Mouse (Mus musculus): Measurements from ENCODE around the gene Npw. TPM values are rescaled to one million over a fixed set of nuclear protein-coding genes. Genes with fewer than 3 reads are reported as not detected.
"Not testable (repeated sequence)": the region's sequence is repeated elsewhere in the genome, so short reads cannot be mapped to it uniquely, and the experiment has no call there.

Gene Npw
- polyA plus RNA-seq, 1 experiment: 0.35 TPM

- Histone ChIP-seq H3K4me1 (replicated peaks; ENCODE audit: control insufficient read depth, insufficient read depth, low read length) (peaks cover 18% of the 10 kb centered on the region), H3K27me3 (ENCODE audit: control insufficient read depth, insufficient read depth, low read length) (no peaks in the 10 kb centered on the region), H3K36me3 (ENCODE audit: control insufficient read depth, insufficient read depth, low read length) (peaks cover 17% of the 10 kb centered on the region; the same call in 1 of the 2 replicates), H3K27ac (ENCODE audit: control insufficient read depth, insufficient read depth, low read length) (no peak overlapping the region), H3K4me3 (ENCODE audit: control insufficient read depth, insufficient read depth, low read length) (no peak overlapping the region)
- 77% methylated on average over 7 of the region's 7 CpGs for WGBS
- TF ChIP-seq POLR2A (IDR thresholded peaks at IDR 0.05; ENCODE audit: control insufficient read depth, extremely low read depth, insufficient read depth, low read length, poor library complexity) (no peak), CTCF (IDR thresholded peaks at IDR 0.05; ENCODE audit: borderline replicate concordance, control insufficient read depth, extremely low read depth, insufficient read depth, low read length, poor library complexity) (no peak)
- DNase-seq: no peak
Observed at GRCm38 (mm10) chr17:24674277-24674676, 16.0 kb upstream of the Npw start.

DNA sequence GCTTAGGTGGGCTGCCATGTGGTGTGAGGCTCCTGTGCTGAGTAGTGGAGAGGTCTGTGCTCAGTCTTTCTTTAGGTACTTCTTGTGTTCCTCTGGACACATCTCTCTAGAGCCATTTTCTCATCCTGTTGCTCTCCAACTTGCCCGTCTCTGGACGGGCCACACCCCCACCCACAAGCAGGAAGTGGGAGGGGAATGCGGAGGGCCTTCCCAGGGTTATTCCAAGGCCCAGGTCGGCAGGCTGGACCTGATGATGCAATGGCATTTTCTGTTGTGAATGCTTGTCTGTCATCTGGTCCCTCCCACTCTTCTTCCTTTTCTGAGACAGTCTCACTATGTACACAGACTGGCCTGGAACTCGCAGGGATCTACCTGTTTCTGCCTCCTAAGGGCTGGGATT, 13.9 kb upstream of the Npw start:
- Histone ChIP-seq H3K27me3 (ENCODE audit: control insufficient read depth, insufficient read depth, low read length) (no peaks in the 10 kb centered on the region), H3K4me3 (ENCODE audit: control insufficient read depth, insufficient read depth, low read length) (no peak overlapping the region), H3K36me3 (ENCODE audit: control insufficient read depth, insufficient read depth, low read length) (peaks cover 4% of the 10 kb centered on the region; the same call in 1 of the 2 replicates), H3K4me1 (replicated peaks; ENCODE audit: control insufficient read depth, insufficient read depth, low read length) (peaks cover 20% of the 10 kb centered on the region), H3K27ac (ENCODE audit: control insufficient read depth, insufficient read depth, low read length) (no peak overlapping the region)
- 47% methylated on average over 5 of the region's 5 CpGs for WGBS
- DNase-seq: no peak
- TF ChIP-seq POLR2A (IDR thresholded peaks at IDR 0.05; ENCODE audit: control insufficient read depth, extremely low read depth, insufficient read depth, low read length, poor library complexity) (no peak), CTCF (IDR thresholded peaks at IDR 0.05; ENCODE audit: borderline replicate concordance, control insufficient read depth, extremely low read depth, insufficient read depth, low read length, poor library complexity) (no peak)

DNA sequence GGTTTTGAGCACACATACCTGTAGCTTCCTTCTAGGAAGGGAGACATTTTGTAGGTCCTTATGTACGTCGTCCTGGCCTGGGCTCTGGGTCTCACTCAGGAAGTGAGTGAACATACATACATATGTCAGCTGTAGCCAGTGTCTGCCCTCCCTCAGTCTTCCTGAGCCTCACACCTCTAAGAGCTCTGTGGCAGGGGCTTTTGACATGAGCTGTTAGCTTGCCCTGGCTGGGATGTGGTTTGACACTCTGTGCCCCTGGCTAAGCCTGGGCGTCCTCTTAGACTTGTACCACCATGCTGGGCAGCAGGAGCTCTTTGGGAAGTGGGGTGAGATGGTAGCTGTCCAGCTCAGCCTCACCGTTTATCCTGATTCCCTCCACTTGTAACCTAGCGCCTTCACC, 13.1 kb upstream of the Npw start:
- TF ChIP-seq CTCF (IDR thresholded peaks at IDR 0.05; ENCODE audit: borderline replicate concordance, control insufficient read depth, extremely low read depth, insufficient read depth, low read length, poor library complexity) (peak; percentile 17; the same call in 1 of the 2 replicates), POLR2A (IDR thresholded peaks at IDR 0.05; ENCODE audit: control insufficient read depth, extremely low read depth, insufficient read depth, low read length, poor library complexity) (no peak)

DNA sequence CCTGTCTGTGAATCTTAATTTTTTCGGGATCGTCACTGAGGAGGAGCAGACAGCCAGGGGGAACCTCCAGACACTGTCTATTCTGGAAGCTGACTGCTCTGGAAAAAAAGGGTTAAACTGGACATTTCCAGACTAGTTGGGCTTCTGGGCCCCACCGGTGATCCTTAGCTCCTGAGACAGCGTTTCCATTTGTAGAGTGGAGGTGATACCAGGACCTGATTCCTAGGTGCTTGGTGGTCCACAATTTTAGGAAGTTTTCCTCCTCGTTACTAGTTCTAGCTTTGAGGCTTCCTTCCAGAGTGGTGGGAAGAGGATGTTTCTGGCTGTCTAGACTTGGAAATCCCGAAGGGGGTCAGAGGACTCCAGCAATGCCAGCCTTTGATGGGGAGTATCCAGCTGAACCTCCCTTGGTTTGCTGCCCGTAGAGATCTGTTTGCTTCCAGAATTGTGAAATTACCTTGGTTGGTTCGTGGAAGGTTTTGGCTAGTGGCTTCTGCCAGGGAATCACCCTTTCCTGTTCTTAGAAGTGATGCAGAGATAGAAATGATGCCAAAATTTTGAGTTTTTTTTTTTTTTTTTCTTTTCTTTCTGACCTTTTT, 12.1 kb upstream of the Npw start:
- Histone ChIP-seq H3K27me3 (ENCODE audit: control insufficient read depth, insufficient read depth, low read length) (no peaks in the 10 kb centered on the region), H3K36me3 (ENCODE audit: control insufficient read depth, insufficient read depth, low read length) (no peaks in the 10 kb centered on the region), H3K27ac (ENCODE audit: control insufficient read depth, insufficient read depth, low read length) (no peak overlapping the region), H3K4me3 (ENCODE audit: control insufficient read depth, insufficient read depth, low read length) (peak overlapping the region; percentile 77), H3K4me1 (replicated peaks; ENCODE audit: control insufficient read depth, insufficient read depth, low read length) (peaks cover 20% of the 10 kb centered on the region)
- TF ChIP-seq CTCF (IDR thresholded peaks at IDR 0.05; ENCODE audit: borderline replicate concordance, control insufficient read depth, extremely low read depth, insufficient read depth, low read length, poor library complexity): no peak
- DNase-seq: no peak
- WGBS: 13% methylated on average over 8 of the region's 8 CpGs

More for the DNA sequence above, 13.1 kb upstream of the Npw start:
- Histone ChIP-seq H3K27me3 (ENCODE audit: control insufficient read depth, insufficient read depth, low read length) (no peaks in the 10 kb centered on the region), H3K4me1 (replicated peaks; ENCODE audit: control insufficient read depth, insufficient read depth, low read length) (peaks cover 20% of the 10 kb centered on the region), H3K27ac (ENCODE audit: control insufficient read depth, insufficient read depth, low read length) (no peak overlapping the region), H3K36me3 (ENCODE audit: control insufficient read depth, insufficient read depth, low read length) (no peaks in the 10 kb centered on the region), H3K4me3 (ENCODE audit: control insufficient read depth, insufficient read depth, low read length) (no peak overlapping the region)
- 73% methylated on average over 5 of the region's 5 CpGs for WGBS
- no peak for DNase-seq

DNA sequence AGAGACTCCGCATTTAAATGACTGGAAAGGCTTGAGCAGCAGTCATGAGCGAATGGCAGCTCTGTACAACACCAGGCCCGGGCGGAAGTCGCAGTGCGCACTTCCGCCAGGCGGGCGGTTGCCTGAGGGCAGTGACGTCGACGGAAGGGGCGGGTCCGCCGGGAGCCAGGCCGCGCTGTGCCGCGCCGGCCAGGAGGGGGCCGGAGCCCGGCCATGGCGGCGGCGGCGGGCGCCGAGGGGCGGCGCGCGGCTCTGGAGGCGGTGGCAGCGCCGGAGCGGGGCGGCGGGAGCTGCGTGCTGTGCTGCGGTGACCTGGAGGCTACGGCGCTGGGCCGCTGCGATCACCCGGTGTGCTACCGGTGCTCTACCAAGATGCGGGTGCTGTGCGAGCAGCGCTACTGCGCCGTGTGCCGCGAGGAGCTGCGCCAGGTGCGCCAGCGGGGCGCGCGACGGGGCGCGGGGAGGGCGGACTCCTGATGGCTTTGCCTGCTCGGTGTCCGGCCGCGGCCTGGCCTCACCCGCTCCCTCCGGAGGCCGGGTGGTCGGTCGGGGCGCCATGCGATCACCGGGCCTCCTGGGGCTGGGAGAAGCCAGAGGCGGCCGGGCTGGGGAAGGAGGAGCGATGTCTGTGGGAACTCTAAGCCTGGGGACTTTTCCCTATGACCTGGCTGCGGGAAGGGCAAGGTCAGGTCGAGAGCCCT, 11.4 kb upstream of the Npw start, which contains the start of gene Zfp598:
Gene Zfp598 (plus strand): TSS at position 143 of the 701 bp plus-strand sequence.
- TF ChIP-seq CTCF (IDR thresholded peaks at IDR 0.05; ENCODE audit: borderline replicate concordance, control insufficient read depth, extremely low read depth, insufficient read depth, low read length, poor library complexity) (peak; percentile 77), POLR2A (IDR thresholded peaks at IDR 0.05; ENCODE audit: control insufficient read depth, extremely low read depth, insufficient read depth, low read length, poor library complexity) (peak; percentile 96)
- under 1% methylated on average over 74 of the region's 80 CpGs for WGBS

GRCm38 (mm10) chr17:24669214-24669544, 10.9 kb upstream of the Npw start:
- peak overlapping the region; percentile 42 for H3K4me3 ChIP-seq (ENCODE audit: control insufficient read depth, insufficient read depth, low read length)
- not testable (repeated sequence) for DNase-seq; H3K36me3 ChIP-seq (ENCODE audit: control insufficient read depth, insufficient read depth, low read length); H3K27me3 ChIP-seq (ENCODE audit: control insufficient read depth, insufficient read depth, low read length)
- H3K27ac ChIP-seq (ENCODE audit: control insufficient read depth, insufficient read depth, low read length): peak overlapping the region; percentile 9; the same call in 1 of the 2 replicates
- WGBS: 10% methylated on average over 15 of the region's 15 CpGs
- H3K4me1 ChIP-seq (replicated peaks; ENCODE audit: control insufficient read depth, insufficient read depth, low read length): peaks cover 20% of the 10 kb centered on the region

More for the DNA sequence above, 11.4 kb upstream of the Npw start, which contains the start of gene Zfp598:
- H3K4me3 ChIP-seq (ENCODE audit: control insufficient read depth, insufficient read depth, low read length): peak within 1 kb of the TSS; percentile 77
- no peaks in the 10 kb centered on the region for H3K36me3 ChIP-seq (ENCODE audit: control insufficient read depth, insufficient read depth, low read length)
- H3K27me3 ChIP-seq (ENCODE audit: control insufficient read depth, insufficient read depth, low read length): no peaks in the 10 kb centered on the region
- DNase-seq: peak; percentile 95
- peaks cover 20% of the 10 kb centered on the region for H3K4me1 ChIP-seq (replicated peaks; ENCODE audit: control insufficient read depth, insufficient read depth, low read length)
- H3K27ac ChIP-seq (ENCODE audit: control insufficient read depth, insufficient read depth, low read length): peak within 1 kb of the TSS; percentile 9; the same call in 1 of the 2 replicates

Measured in thymus, adult 2 months (tissue).